Mouse (Mus musculus) liver, embryonic 14.5 days (tissue): ENCODE results near the gene Itga7.

ENCODE experiments used
- CTCF ChIP-seq: IDR thresholded peaks from 2 replicates; pipeline ENCODE4 v1.5.1; 2016; ENCODE audit warnings: antibody characterized with exemption, low read depth, control low read depth
- EP300 ChIP-seq: IDR thresholded peaks from 2 replicates; pipeline ENCODE4 v1.6.1; 2016; ENCODE audit warnings: antibody characterized with exemption, low read depth

DNA sequence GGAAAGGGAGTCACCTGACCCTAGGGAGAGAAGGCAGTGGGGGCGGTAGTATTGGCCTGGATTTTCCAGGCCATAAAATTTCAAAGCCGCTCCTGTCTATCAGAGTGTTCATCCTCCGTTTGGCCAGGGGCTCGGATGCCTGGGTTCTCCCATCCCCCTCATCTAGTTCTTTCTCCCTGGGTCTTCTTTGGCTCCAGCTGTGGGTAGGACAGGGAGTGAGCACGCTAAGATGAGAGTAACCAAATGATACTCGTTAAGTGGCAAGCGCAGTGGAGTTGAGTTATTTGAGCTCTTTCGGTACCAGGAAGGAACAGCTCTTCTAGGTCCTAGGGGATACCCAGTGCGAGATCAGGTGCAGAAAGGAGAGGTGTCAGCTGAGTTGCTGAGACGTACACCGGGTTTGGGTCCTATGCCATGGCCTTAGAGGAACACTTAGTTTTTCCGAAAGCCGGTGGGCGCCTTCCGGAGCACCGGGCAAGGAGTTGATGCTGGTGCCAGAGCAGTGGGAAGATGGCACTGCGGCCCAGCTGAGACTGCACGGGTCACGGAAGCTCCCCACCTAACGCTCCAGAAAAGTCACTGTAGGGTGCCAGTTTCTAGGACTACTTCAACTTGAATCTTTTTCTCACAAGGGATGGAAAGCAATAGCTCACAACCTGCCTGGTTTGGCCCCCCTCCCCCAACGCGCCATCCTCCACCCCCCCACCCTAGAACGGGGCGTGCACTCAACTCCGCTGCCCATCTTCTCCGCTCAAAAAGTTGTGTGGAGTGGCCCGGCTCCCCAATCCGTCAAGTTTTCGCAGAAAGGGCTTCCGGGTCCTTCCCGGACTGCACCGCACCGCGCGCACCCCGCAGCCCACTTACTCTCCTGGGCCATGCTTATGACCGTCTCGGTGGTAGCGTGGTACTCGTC is 43.0 kb upstream of the Itga7 start:
- TF ChIP-seq EP300 = no peak
- TF ChIP-seq CTCF = no peak
